Mouse (Mus musculus) brain, embryonic 14.5 days (tissue): ENCODE data around the gene Tent5c.

Source experiments
- CTCF ChIP-seq: fragments of 200-500 bp; IDR thresholded peaks from 2 replicates; pipeline ENCODE4 v1.5.1; 2012; ENCODE audit warnings: inconsistent platforms, mild to moderate bottlenecking, moderate library complexity, borderline replicate concordance; ENCODE audit not compliant: insufficient read depth, insufficient read length; ENCODE audit errors: extremely low read depth
- POLR2A ChIP-seq: fragments of 200-500 bp; IDR thresholded peaks from 2 replicates; pipeline ENCODE4 v1.6.1; 2012; ENCODE audit warnings: mild to moderate bottlenecking, inconsistent platforms, borderline replicate concordance; ENCODE audit not compliant: poor library complexity, insufficient read depth, insufficient read length, severe bottlenecking; ENCODE audit errors: extremely low read depth

- TF ChIP-seq POLR2A: no peak
- TF ChIP-seq CTCF: no peak
Observed at GRCm38 (mm10) chr3:100494912-100495311, 5.8 kb upstream of the Tent5c start.
